Mouse (Mus musculus): ENCODE data around the gene Tmem128. TPM values are rescaled to one million over a fixed set of nuclear protein-coding genes. Genes with fewer than 3 reads are reported as not detected.
A peak's percentile ranks its signal among the peaks of the same experiment; 100 is the strongest.

Tmem128 gene
- total RNA-seq (2021): 10 to 100 TPM; 12.5 to 14.3 TPM

GRCm38 (mm10) chr5:38260107-38260682 is at the start of gene Tmem128:
Tmem128 (plus strand) TSS chr5:38260185.
- DNase-seq (ENCODE audit: low spot score): peak; percentile 35
- intact Hi-C loops (cut with DNase I): no loop called here

GRCm38 (mm10) chr5:38211691-38212090 is 48.3 kb upstream of the Tmem128 start:
- no peak for DNase-seq (ENCODE audit: low spot score)
- intact Hi-C loops (cut with DNase I): loop anchor here (10.0 kb wide), 1 partner anchor 387 kb away; the partner anchor contains the start of gene Msx1

- intact Hi-C loops (cut with DNase I): loop anchor here (10.0 kb wide), 1 partner anchor 388 kb away; the partner anchor contains the start of gene Msx1
Observed at GRCm38 (mm10) chr5:38213009-38213408, 47.0 kb upstream of the Tmem128 start.

GRCm38 (mm10) chr5:38219771-38220307 is 40.1 kb upstream of the Tmem128 start:
- intact Hi-C loops (cut with DNase I): loop anchor here (5.0 to 10.0 kb wide), 2 partner anchors 37 to 395 kb away; partner anchors contain the start of gene Msx1
- DNase-seq (ENCODE audit: low spot score): no peak

More at GRCm38 (mm10) chr5:38213009-38213408, 47.0 kb upstream of the Tmem128 start:
- DNase-seq (ENCODE audit: low spot score): no peak

GRCm38 (mm10) chr5:38220328-38220912 is 39.6 kb upstream of the Tmem128 start, which contains the start of the genes Zbtb49 and Lyar:
Zbtb49 (minus strand) TSS chr5:38220457.
Lyar (plus strand) TSS chr5:38220470.
- intact Hi-C loops (cut with DNase I): loop anchor here (5.0 kb wide), 1 partner anchor 37 kb away; no protein-coding TSS in a partner anchor
- DNase-seq (ENCODE audit: low spot score): peak; percentile 87

- intact Hi-C loops (cut with DNase I): no loop called here
- DNase-seq (ENCODE audit: low spot score): no peak
Observed at GRCm38 (mm10) chr5:38235422-38235821, 24.6 kb upstream of the Tmem128 start.

GRCm38 (mm10) chr5:38236627-38237026 is 23.4 kb upstream of the Tmem128 start:
- intact Hi-C loops (cut with DNase I): no loop called here
- DNase-seq (ENCODE audit: low spot score): no peak

GRCm38 (mm10) chr5:38240727-38241472 is 19.1 kb upstream of the Tmem128 start:
- DNase-seq (ENCODE audit: low spot score): no peak
- intact Hi-C loops (cut with DNase I): no loop called here

GRCm38 (mm10) chr5:38241473-38241834 is 18.5 kb upstream of the Tmem128 start:
- no peak for DNase-seq (ENCODE audit: low spot score)
- intact Hi-C loops (cut with DNase I): no loop called here

GRCm38 (mm10) chr5:38241966-38242365 is 18.0 kb upstream of the Tmem128 start:
- no peak for DNase-seq (ENCODE audit: low spot score)
- intact Hi-C loops (cut with DNase I): no loop called here

- DNase-seq (ENCODE audit: low spot score): no peak
- intact Hi-C loops (cut with DNase I): loop anchor here (5.0 kb wide), 1 partner anchor 33 kb away; the partner anchor contains the start of genes Lyar and Zbtb49
Observed at GRCm38 (mm10) chr5:38255195-38255594, 4.8 kb upstream of the Tmem128 start.

- DNase-seq (ENCODE audit: low spot score): no peak
- intact Hi-C loops (cut with DNase I): loop anchor here (5.0 kb wide), 1 partner anchor 33 kb away; the partner anchor contains the start of genes Lyar and Zbtb49
Observed at GRCm38 (mm10) chr5:38255644-38256043, 4.3 kb upstream of the Tmem128 start.

GRCm38 (mm10) chr5:38256551-38256950 is 3.4 kb upstream of the Tmem128 start:
- no peak for DNase-seq (ENCODE audit: low spot score)
- intact Hi-C loops (cut with DNase I): loop anchor here (5.0 kb wide), 1 partner anchor 34 kb away; the partner anchor contains the start of genes Lyar and Zbtb49

GRCm38 (mm10) chr5:38258034-38258772 is 1.8 kb upstream of the Tmem128 start:
- no peak for DNase-seq (ENCODE audit: low spot score)
- intact Hi-C loops (cut with DNase I): loop anchor here (5.0 kb wide), 1 partner anchor 36 kb away; the partner anchor contains the start of genes Lyar and Zbtb49

- intact Hi-C loops (cut with DNase I): loop anchor here (5.0 kb wide), 1 partner anchor 36 kb away; the partner anchor contains the start of genes Lyar and Zbtb49
- no peak for DNase-seq (ENCODE audit: low spot score)
Observed at GRCm38 (mm10) chr5:38258773-38259146, 1.2 kb upstream of the Tmem128 start.

GRCm38 (mm10) chr5:38259455-38260106 is 404 bp upstream of the Tmem128 start:
- DNase-seq (ENCODE audit: low spot score): no peak
- intact Hi-C loops (cut with DNase I): loop anchor here (5.0 kb wide), 1 partner anchor 37 kb away; the partner anchor contains the start of genes Lyar and Zbtb49

- DNase-seq (ENCODE audit: low spot score): no peak
Observed at GRCm38 (mm10) chr5:38270942-38271341, 11.0 kb downstream of the Tmem128 start.

GRCm38 (mm10) chr5:38273831-38274230 is 13.8 kb downstream of the Tmem128 start:
- DNase-seq (ENCODE audit: low spot score): no peak
- intact Hi-C loops (cut with DNase I): no loop called here

More at GRCm38 (mm10) chr5:38270942-38271341, 11.0 kb downstream of the Tmem128 start:
- intact Hi-C loops (cut with DNase I): no loop called here

- DNase-seq (ENCODE audit: low spot score): no peak
- intact Hi-C loops (cut with DNase I): no loop called here
Observed at GRCm38 (mm10) chr5:38275771-38276170, 15.8 kb downstream of the Tmem128 start, which contains the start of gene Otop1. Otop1 (plus strand) TSS chr5:38275972.
